Mouse (Mus musculus) neural tube, embryonic 13.5 days (tissue): ENCODE data around the gene Hdac9. TPM values are rescaled to one million over a fixed set of nuclear protein-coding genes. Genes with fewer than 3 reads are reported as not detected.

ENCODE experiments used
- ATAC-seq: fragments of 200-750 bp; cut with Nextera tagmentation; 2 replicates; pipeline ENCODE4 v1.8.0; 2017; ENCODE audit warnings: low read depth, mild to moderate bottlenecking, moderate TSS enrichment, moderate library complexity
- H3K27ac ChIP-seq: fragments of 300-500 bp; sonication (generic); replicated peaks from 2 replicates; pipeline ENCODE4 v1.5.1; 2015; ENCODE audit warnings: moderate library complexity, mild to moderate bottlenecking, inconsistent platforms
- H3K27me3 ChIP-seq: fragments of 300-500 bp; sonication (generic); 2 replicates; pipeline ENCODE4 v1.6.1; 2015; ENCODE audit warnings: mild to moderate bottlenecking, inconsistent platforms
- H3K36me3 ChIP-seq: fragments of 300-500 bp; sonication (generic); 2 replicates; pipeline ENCODE4 v1.6.1; 2015; ENCODE audit warnings: mild to moderate bottlenecking, inconsistent platforms
- H3K4me1 ChIP-seq: fragments of 300-500 bp; sonication (generic); replicated peaks from 2 replicates; pipeline ENCODE4 v1.6.1; 2015; ENCODE audit warnings: inconsistent platforms
- H3K4me2 ChIP-seq: fragments of 300-500 bp; sonication (generic); 2 replicates; pipeline ENCODE4 v1.6.1; 2015; ENCODE audit warnings: inconsistent platforms, mild to moderate bottlenecking, moderate library complexity
- H3K4me3 ChIP-seq: fragments of 300-500 bp; sonication (generic); 2 replicates; pipeline ENCODE4 v1.5.1; 2015; ENCODE audit warnings: mild to moderate bottlenecking, inconsistent platforms
- H3K9ac ChIP-seq: fragments of 300-500 bp; sonication (generic); 2 replicates; pipeline ENCODE4 v1.6.1; 2015; ENCODE audit warnings: moderate library complexity, mild to moderate bottlenecking, inconsistent platforms
- H3K9me3 ChIP-seq: fragments of 300-500 bp; sonication (generic); 2 replicates; pipeline ENCODE4 v1.6.1; 2016; ENCODE audit warnings: inconsistent platforms
- WGBS: fragments of 180-500 bp; shearing (Covaris S2); methylation state at CpG from one replicate; pipeline ENCODE4 v1.1.7; 2015; 5-methylcytosine and 5-hydroxymethylcytosine counted together
- polyA plus RNA-seq: library from polyadenylated mRNA; unstranded; fragments of >200 nt; fragmentation: Nextera tagmentation; extraction: Ambion mirVana; gene quantifications from 2 replicates; pipeline ENCODE4 v1.2.1, GENCODE M21; 2015

Gene Hdac9
- polyA plus RNA-seq, 1 experiment from 2014 or later, result 9.6 TPM

GRCm38 (mm10) chr12:34221014-34221413, 695.9 kb downstream of the Hdac9 start:
- Histone ChIP-seq H3K27ac (no peak overlapping the region; the same call in 1 of the 2 replicates), H3K27me3 (no peaks in the 10 kb centered on the region; the same call in 1 of the 2 replicates), H3K36me3 (no peaks in the 10 kb centered on the region), H3K9me3 (no peaks in the 10 kb centered on the region), H3K4me2 (0 out of 2 replicates have a peak overlapping the region, but pooled peaks have one; percentile 9), H3K4me1 (peaks cover 22% of the 10 kb centered on the region), H3K9ac (no peak overlapping the region), H3K4me3 (no peak overlapping the region)
- ATAC-seq, result 0 out of 2 replicates have a peak, but pooled peaks have one; percentile 15
- WGBS, result 42% methylated on average over 9 of the region's 9 CpGs

- no peaks in the 10 kb centered on the region for H3K36me3 ChIP-seq
- no peak for ATAC-seq
Measured at GRCm38 (mm10) chr12:34220051-34220926, 696.6 kb downstream of the Hdac9 start.

DNA sequence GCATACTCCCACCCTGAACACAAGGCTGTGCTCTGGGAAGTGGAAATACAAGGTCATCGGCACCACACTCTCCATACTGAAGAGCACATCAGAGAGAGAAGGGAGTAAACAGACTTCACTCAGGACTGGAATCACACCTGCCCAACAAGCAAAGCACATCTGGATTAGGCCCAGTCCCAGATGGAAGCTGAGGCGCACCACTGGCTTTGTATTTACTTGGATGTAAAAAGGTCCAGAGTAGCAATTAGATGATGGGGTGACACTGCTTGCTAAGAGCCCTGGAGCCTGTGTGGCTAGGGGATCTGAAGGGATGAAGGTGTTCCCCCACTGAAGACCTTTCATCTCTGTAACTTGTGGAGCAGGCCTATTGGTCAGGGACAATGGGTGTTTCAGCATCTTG, 698.3 kb downstream of the Hdac9 start:
- no peak overlapping the region for H3K4me3 ChIP-seq
- H3K27me3 ChIP-seq, result no peaks in the 10 kb centered on the region; the same call in 1 of the 2 replicates
- H3K27ac ChIP-seq, result no peak overlapping the region
- no peak for ATAC-seq
- H3K36me3 ChIP-seq, result no peaks in the 10 kb centered on the region
- H3K9me3 ChIP-seq, result no peaks in the 10 kb centered on the region
- H3K9ac ChIP-seq, result no peak overlapping the region
- H3K4me2 ChIP-seq, result no peak overlapping the region
- 96% methylated on average over 2 of the region's 2 CpGs for WGBS
- peaks cover 34% of the 10 kb centered on the region for H3K4me1 ChIP-seq

More at GRCm38 (mm10) chr12:34220051-34220926, 696.6 kb downstream of the Hdac9 start:
- WGBS, result 12% methylated on average over 9 of the region's 9 CpGs
- H3K9me3 ChIP-seq, result no peaks in the 10 kb centered on the region
- H3K4me1 ChIP-seq, result peaks cover 27% of the 10 kb centered on the region
- no peaks in the 10 kb centered on the region; the same call in 1 of the 2 replicates for H3K27me3 ChIP-seq
- H3K4me2 ChIP-seq, result 0 out of 2 replicates have a peak overlapping the region, but pooled peaks have one; percentile 9
- H3K9ac ChIP-seq, result no peak overlapping the region
- no peak overlapping the region for H3K27ac ChIP-seq
- no peak overlapping the region for H3K4me3 ChIP-seq

DNA sequence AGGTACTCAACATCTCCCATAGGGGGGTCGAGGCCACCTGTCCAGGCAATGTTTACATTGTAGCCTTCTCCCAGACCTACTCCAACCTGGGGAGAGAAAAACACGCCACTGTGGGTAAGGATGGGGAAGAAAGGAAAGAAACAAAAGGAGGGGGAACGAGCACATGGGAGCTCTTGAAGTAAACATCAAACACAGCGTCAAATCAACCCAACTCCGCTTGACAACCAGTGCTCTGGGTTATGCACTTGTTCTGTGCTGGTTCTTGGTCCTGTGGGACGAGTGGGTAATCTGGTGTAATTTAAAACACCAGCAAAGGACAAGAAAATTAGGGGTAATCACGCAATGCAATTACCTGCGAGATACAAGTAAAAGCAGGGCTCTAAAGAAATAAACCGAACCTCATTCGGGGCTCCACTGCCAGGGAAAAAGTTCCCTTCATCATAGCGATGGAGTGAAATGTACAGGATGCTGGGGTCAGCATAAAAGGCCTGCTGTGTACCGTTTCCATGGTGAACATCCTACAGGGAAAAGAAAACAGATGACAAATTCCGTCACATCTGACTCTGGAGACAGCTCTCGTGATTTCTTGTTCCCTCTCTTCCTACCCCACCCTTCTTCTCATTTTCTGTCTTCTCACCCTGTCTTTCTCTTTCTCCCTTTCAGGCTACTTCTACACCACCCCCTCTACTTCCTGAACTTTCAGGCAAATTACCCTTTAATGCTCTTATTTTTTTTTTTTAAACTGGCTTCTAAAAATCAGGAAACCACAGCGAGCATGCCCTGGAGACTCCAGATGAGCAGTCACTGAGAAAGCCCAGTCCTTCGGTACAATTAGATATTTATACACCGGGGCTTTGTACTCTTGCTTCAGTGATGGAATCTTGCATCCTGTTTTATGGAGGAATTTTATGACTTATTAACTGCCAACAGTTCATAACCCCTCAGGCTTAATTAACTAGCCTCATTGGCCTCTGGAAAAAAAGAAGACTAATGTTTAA, 701.6 kb downstream of the Hdac9 start:
- Histone ChIP-seq H3K9me3 (no peaks in the 10 kb centered on the region), H3K36me3 (no peaks in the 10 kb centered on the region), H3K9ac (no peak overlapping the region), H3K27me3 (no peaks in the 10 kb centered on the region; the same call in 1 of the 2 replicates), H3K4me3 (no peak overlapping the region), H3K27ac (peak overlapping the region; percentile 28; the same call in 1 of the 2 replicates), H3K4me1 (peaks cover 18% of the 10 kb centered on the region), H3K4me2 (peak overlapping the region; percentile 33; the same call in 1 of the 2 replicates)
- 20% methylated on average over 17 of the region's 17 CpGs for WGBS
- ATAC-seq, result 0 out of 2 replicates have a peak, but pooled peaks have one; percentile 19

GRCm38 (mm10) chr12:34212162-34212561, 704.7 kb downstream of the Hdac9 start:
- H3K4me2 ChIP-seq, result no peak overlapping the region
- H3K9ac ChIP-seq, result no peak overlapping the region
- H3K27me3 ChIP-seq, result no peaks in the 10 kb centered on the region
- H3K36me3 ChIP-seq, result no peaks in the 10 kb centered on the region
- 77% methylated on average over 3 of the region's 3 CpGs for WGBS
- ATAC-seq, result no peak
- H3K27ac ChIP-seq, result no peak overlapping the region
- no peaks in the 10 kb centered on the region for H3K9me3 ChIP-seq
- peaks cover 12% of the 10 kb centered on the region for H3K4me1 ChIP-seq
- H3K4me3 ChIP-seq, result no peak overlapping the region

DNA sequence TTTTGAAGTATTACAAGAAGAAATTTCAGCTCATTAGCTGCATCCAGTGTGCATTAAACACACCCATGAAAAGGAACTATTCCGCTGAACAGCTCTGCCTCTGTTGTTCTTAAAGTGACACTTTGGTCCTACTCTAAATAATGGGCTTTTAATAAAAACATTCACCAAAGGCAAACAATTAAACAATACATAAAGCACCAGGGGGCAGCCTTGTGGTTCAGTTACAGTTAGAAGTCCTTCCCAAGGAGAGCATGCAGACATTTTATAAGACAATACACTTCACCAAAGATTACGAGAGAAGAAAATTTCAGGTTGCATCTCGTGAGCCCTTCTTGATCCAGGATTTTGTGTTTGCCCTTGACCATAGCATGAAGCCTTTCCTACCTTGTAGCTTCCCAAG, 715.4 kb downstream of the Hdac9 start:
- no peak for ATAC-seq
- 62% methylated on average over 3 of the region's 3 CpGs for WGBS
- no peaks in the 10 kb centered on the region for H3K4me1 ChIP-seq

DNA sequence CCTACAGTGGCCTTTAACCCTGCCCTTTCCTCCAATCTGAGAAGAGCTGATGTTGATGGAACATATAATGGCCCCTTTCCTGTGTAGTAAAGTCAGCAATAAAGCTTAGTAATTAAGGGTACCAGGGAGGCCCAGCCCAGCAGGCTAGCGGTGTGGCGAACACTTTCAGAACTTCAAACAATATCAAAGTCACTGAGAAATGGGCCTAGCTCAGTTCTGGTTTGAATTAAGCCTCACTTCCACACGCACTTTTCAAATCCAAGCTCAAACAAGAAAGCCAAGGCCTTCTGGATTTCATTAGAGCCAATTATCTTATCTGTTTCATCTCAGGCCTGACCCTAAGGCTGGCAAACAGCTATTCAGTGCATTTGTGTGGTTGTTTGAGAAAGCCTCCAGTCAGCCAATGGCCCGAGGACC, 716.9 kb downstream of the Hdac9 start:
- Histone ChIP-seq H3K9me3 (no peaks in the 10 kb centered on the region), H3K36me3 (no peaks in the 10 kb centered on the region), H3K4me3 (no peak overlapping the region), H3K4me1 (no peaks in the 10 kb centered on the region), H3K4me2 (no peak overlapping the region), H3K27me3 (no peaks in the 10 kb centered on the region), H3K27ac (no peak overlapping the region), H3K9ac (no peak overlapping the region)
- no peak for ATAC-seq
- 42% methylated on average over 4 of the region's 4 CpGs for WGBS

More for the DNA sequence above, 715.4 kb downstream of the Hdac9 start:
- Histone ChIP-seq H3K4me3 (no peak overlapping the region), H3K27ac (no peak overlapping the region), H3K27me3 (no peaks in the 10 kb centered on the region), H3K9me3 (no peaks in the 10 kb centered on the region), H3K36me3 (no peaks in the 10 kb centered on the region), H3K9ac (no peak overlapping the region), H3K4me2 (no peak overlapping the region)

- H3K4me2 ChIP-seq, result no peak overlapping the region
- no peak for ATAC-seq
- H3K9ac ChIP-seq, result no peak overlapping the region
- no peak overlapping the region for H3K27ac ChIP-seq
- H3K27me3 ChIP-seq, result no peaks in the 10 kb centered on the region
- no peaks in the 10 kb centered on the region for H3K36me3 ChIP-seq
- no peaks in the 10 kb centered on the region for H3K4me1 ChIP-seq
- no peaks in the 10 kb centered on the region for H3K9me3 ChIP-seq
- no peak overlapping the region for H3K4me3 ChIP-seq
Measured at GRCm38 (mm10) chr12:34195155-34195828, 721.6 kb downstream of the Hdac9 start.

DNA sequence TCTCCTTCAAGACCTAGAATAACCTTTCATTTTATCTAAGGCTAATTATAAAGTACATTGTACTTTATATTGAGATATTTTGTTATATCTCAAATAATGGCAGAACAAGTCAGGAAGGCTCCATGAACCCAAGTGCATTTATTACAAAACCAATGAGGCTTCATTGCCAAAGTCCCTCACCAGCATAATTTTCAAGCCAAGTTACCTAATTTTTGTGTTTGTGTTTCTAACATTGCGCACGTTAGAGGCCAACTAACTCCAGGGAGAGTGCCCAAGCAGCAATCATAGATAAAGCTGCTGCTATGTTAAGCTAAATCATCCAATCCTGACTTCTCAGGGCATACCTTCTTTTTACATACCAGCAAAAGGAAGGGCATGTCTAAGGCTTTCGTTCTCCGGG, 722.8 kb downstream of the Hdac9 start:
- ATAC-seq, result no peak
- 95% methylated on average over 4 of the region's 4 CpGs for WGBS
- Histone ChIP-seq H3K27ac (no peak overlapping the region), H3K27me3 (no peaks in the 10 kb centered on the region), H3K4me2 (no peak overlapping the region), H3K36me3 (no peaks in the 10 kb centered on the region), H3K9me3 (no peaks in the 10 kb centered on the region), H3K9ac (no peak overlapping the region), H3K4me3 (no peak overlapping the region), H3K4me1 (no peaks in the 10 kb centered on the region)

DNA sequence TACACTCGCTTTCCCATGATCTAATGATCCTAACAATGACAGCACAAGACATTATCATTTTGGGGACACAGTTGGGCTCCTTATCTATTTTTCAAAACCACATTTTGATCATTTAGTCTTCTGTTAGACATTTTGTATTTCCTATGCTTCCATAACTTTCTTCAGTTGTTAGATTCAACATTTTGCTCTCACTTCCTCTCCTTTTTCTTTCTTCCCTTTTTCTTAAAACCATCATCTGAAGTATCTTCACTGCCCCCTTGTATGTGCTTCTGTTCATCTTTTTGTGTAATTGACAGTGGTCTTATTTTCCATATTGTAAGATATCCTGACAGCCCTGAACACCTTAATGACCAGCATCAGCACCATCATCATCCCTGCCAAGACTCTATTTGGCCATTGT, 725.6 kb downstream of the Hdac9 start:
- Histone ChIP-seq H3K27me3 (no peaks in the 10 kb centered on the region), H3K9me3 (no peaks in the 10 kb centered on the region), H3K9ac (no peak overlapping the region), H3K4me3 (no peak overlapping the region), H3K27ac (no peak overlapping the region), H3K4me2 (no peak overlapping the region), H3K36me3 (no peaks in the 10 kb centered on the region), H3K4me1 (no peaks in the 10 kb centered on the region)
- ATAC-seq, result no peak
- 88% methylated on average over 1 of the region's 1 CpGs for WGBS

DNA sequence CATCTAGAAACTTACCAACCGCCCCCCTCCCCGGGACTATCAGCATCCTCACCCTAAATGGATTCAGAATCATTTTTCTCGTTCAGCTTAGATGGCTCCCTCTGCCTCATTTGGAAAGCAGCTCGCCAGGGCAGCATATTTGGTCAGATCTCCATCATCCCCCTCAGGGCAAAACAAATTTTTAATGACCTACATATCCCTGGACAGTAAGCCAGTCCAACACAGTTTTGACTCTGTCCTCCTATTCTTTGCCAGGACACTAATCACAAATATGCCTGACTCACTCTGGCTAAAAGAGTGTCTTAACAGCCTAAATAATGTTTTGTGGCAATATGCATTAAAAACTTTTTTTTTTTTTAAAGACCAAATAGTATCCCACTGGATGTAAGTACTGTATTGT, 738.0 kb downstream of the Hdac9 start:
- Histone ChIP-seq H3K4me1 (no peaks in the 10 kb centered on the region), H3K4me3 (no peak overlapping the region), H3K4me2 (no peak overlapping the region), H3K27me3 (no peaks in the 10 kb centered on the region), H3K27ac (no peak overlapping the region), H3K9me3 (no peaks in the 10 kb centered on the region), H3K9ac (no peak overlapping the region), H3K36me3 (no peaks in the 10 kb centered on the region)
- ATAC-seq, result no peak
- 79% methylated on average over 4 of the region's 4 CpGs for WGBS
